Mouse (Mus musculus) layer of hippocampus, adult 11-12 months (tissue): ENCODE data around the gene Nek11.
A peak's percentile ranks its signal among the peaks of the same experiment; 100 is the strongest.

Experiments used
- DNase-seq: peaks from one replicate; pipeline ENCODE4 v3.0.0; 2022; ENCODE audit warnings: low spot score

Nek11 gene

DNA sequence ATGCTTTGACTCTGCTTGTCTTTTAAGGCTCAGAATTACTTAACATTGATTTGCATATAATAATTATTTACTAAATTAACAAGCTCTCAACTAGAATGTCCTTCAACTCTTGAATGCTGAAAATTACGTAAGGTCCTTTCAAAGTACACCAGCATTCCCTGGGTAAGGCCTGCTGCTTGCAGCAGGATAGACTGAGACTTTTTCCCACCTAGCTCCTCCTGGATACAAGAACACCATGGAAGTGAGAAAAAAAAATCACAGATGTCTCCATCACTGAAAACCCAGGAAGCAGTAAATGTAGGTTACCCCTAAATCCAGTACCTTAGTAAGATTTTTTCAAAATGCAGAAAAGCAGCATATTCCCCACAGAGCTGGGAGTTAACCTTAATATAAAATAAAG is 82.6 kb downstream of the Nek11 start:
- no peak for DNase-seq

GRCm38 (mm10) chr9:105309553-105310281 is 85.6 kb downstream of the Nek11 start:
- DNase-seq, result peak; percentile 23

- no peak for DNase-seq
Measured at GRCm38 (mm10) chr9:105306042-105306441, 89.3 kb downstream of the Nek11 start.

- peak; percentile 45 for DNase-seq
Measured at GRCm38 (mm10) chr9:105302230-105302629, 93.1 kb downstream of the Nek11 start.

DNA sequence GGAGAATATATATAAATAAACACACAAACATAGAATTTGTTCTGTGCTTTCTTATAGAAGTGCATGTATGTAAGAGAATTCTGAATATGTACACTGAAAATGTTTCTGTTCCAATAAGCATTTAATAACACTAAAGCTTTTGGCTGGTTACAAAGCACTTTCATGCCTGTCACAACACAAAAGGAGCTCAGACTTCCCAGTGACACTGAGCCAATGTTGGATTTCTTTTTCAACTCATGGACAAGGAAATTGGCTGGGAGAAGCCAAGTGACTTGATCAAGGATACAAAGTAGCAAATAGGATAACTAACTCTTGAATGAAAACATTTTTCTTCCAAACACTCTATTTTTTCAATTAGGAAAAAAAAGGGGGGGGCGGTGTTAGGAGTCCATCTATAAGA is 93.9 kb downstream of the Nek11 start:
- no peak for DNase-seq

GRCm38 (mm10) chr9:105300738-105301325 is 94.5 kb downstream of the Nek11 start:
- no peak for DNase-seq

DNA sequence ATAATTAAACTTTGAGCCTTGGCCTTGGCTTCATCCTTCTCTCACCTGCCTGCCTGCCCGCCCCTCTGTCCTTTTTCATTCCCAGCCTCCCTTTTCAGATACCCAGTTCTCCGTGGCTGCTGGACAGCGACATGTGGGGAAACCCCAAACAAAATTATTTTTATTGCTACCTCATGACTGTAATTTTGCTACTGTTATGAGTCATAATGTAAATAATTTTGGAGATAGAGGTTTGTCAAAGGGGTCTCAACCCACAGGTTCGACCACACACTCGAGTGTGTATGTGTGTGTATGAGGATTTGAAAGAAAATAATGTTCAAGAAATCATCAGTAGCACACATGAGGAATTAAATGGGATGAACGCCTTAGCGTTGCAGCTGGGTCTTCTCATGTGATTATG is 110.7 kb downstream of the Nek11 start:
- no peak for DNase-seq

- DNase-seq, result no peak
Measured at GRCm38 (mm10) chr9:105282725-105283124, 112.6 kb downstream of the Nek11 start.

GRCm38 (mm10) chr9:105274925-105275324 is 120.4 kb downstream of the Nek11 start:
- no peak for DNase-seq

- no peak for DNase-seq
Measured at GRCm38 (mm10) chr9:105274286-105274685, 121.0 kb downstream of the Nek11 start.

- no peak for DNase-seq
Measured at GRCm38 (mm10) chr9:105272241-105272640, 123.1 kb downstream of the Nek11 start.

DNA sequence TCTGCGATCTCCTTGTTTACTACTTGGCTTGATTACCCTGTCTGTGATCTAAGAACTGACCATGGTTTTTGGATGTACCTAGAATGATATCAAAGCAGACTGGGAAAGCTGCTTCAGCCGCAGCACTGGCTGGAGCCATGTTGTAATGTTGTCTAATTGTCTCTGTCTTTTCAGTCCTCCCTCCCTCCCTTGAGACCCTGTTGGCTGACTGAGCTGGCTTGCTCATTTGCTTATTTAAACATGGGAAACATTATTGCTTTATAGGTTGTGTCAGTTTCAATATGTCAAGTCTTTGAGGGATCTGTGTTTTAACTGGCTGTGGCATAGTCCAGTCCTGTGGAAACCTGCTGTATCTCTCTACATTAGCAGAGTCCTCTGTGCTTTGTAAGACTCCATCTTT is 132.2 kb downstream of the Nek11 start:
- DNase-seq, result no peak

DNA sequence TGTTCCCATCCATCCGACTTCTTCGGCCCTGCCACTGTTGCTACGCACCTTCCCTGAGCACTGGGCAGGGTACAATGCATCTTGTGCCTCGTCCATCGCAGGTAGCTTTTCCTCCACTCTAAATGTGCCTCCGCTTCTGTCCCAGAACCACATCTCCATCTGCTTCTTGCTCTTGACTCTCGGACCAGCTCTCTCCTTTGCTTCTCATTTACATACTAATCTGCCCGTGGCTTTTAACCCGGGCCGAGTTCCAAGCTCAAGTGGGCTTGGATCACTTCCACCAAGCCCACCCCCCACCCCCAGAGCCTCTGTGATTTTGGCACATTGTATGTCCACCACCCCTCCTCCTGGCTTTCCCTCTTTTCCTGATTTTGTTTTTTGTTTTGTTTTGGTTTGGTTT is 137.7 kb downstream of the Nek11 start:
- no peak for DNase-seq

DNA sequence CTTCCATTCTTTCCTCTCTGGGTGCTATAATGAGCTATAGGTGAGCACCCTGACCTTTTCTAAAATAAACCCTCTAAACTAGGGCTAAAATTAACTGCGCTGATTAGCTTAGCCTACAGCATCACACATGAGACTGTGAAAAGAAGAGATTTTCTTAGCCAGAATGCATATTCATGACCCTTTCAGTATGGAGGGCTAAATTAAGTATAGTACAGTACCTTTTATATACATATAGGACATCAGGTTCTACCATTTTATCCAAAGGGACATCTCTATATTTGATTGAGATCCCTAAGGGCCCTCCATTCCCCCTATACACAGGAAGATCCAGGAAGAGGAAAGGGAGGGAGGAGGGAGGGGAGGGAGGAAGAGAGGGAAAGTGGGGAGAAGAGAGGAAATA is 141.2 kb downstream of the Nek11 start:
- no peak for DNase-seq

GRCm38 (mm10) chr9:105252349-105253041 is 142.8 kb downstream of the Nek11 start:
- DNase-seq, result peak; percentile 26

DNA sequence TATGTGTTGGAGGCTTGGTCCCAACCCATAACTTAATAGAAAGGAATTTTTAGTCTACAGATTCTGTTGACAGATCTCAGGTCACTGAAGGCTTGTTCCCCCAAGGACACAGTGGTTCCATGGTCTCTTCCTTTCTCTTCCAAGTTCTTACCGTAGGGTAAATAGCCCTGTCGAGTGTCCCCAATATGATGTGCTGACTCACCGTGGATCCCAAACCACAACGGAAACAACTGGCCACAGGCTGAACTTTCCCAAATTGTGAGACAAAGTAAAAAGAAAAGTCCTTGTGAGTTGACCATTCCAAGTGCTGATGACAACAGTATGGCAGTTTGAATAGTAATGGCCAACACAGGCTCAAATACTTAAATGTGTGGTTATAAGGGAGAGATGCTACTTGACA is 144.1 kb downstream of the Nek11 start:
- DNase-seq, result no peak

DNA sequence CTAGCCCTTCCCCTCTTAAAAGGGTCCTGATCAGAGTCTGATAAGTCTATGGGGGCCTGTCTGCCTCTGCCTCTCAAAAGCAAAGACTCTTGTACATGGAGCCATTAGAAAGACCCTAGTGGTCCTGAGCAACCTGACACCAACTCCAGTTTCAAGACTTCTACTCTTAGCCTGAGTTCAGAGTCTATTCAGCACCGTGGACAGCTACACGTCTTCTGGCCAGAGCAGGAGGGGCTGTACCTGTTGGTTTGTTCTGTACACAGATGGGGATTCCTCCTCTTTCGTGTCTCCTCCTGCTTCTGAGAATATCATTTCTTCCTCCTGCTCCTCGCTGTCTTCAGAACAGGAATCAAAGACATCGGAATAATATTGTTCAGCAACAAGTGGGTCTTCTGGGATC is 151.3 kb downstream of the Nek11 start:
- DNase-seq, result no peak

GRCm38 (mm10) chr9:105214434-105214833 is 180.9 kb downstream of the Nek11 start:
- DNase-seq, result peak; percentile 21

- no peak for DNase-seq
Measured at GRCm38 (mm10) chr9:105200305-105200704, 195.0 kb downstream of the Nek11 start.

DNA sequence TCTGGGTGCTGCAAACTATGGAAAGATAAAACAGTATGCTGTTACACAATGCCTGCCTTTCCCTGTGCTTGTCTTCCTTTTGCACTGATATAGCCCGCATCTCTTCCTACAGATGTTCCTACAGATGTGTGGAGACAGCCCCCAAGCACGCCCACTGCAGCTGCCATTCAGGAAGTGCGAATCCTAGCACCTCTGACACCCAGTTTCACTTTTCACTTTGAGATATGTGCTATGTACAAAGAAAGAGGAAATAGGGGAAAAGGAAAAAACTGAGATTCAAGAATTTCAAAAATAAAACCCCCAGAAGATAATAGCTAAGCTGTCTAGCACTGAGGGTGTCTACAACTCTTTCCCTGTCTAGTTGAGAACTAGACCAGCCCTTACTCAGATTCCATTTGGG is 208.6 kb downstream of the Nek11 start:
- DNase-seq, result no peak

- DNase-seq, result no peak
Measured at GRCm38 (mm10) chr9:105182392-105182791, 212.9 kb downstream of the Nek11 start.

- DNase-seq, result no peak
Measured at GRCm38 (mm10) chr9:105144992-105145391, 250.3 kb downstream of the Nek11 start, which contains the start of gene 1700080E11Rik. TSS of gene 1700080E11Rik (minus strand) at chr9:105145092.

DNA sequence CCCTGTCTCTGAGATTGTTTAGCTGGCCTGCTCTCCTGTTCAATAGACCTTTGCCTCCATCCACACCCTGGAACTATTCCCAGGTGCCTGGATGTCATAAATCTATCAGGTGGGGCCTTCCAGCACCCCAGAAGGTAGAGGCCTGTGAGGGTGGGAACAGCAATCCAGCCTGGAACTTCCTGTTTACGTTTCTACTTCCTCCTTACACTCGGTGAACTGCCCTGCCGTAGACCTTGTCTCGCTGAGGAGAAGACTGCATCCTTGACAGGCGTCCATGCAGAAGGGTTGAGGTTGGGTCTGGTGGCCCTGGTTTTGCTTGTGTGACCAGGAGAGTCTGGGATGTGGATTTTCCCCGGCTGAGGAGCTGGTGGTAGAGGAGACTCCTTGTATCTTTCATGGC is 256.1 kb downstream of the Nek11 start:
- DNase-seq, result no peak
